Mouse (Mus musculus) right cerebral cortex, postnatal 4 days (tissue): ENCODE results near the gene Map3k20.
A peak's percentile ranks its signal among the peaks of the same experiment; 100 is the strongest.

Experiments
- DNase-seq: peaks from one replicate; pipeline ENCODE4 v3.0.0-alpha.2; 2022

Gene Map3k20

DNA sequence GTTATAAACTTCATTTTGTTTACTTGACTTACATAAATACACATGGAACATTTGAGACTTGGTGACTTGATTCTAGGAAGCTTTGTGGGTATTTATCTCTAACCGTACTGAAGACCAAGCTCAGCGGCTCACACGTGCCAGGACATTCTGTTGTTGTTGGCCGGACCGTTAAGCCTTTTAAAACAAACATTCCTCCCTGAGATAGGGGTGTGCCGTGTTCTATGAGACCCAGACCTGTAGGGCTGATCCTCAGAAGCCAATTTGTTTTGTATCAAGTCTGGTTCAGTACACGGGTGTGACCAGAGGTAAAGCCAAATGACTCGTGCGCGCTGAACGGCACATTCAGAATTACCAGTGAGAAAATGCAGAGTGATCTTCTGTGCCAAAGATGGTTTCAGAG lies 97.9 kb downstream of the Map3k20 start:
- no peak for DNase-seq

DNA sequence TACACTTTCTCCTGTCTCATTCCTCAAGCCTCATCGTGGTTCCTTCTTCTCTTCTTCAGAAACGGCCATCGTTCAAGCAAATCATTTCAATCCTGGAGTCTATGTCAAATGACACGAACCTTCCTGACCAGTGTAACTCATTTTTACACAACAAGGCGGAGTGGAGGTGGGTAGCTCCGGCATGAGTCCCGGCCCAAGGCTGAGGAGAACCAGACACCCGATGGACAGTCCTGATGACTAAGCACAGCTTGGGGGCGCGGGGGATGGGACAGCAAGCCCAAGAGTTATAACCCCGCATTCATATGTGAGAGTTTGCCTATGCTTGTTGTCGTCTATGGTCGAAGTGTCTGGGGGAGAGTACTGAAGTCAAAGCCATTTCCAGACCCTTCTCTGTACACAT lies 104.0 kb downstream of the Map3k20 start:
- no peak for DNase-seq

DNA sequence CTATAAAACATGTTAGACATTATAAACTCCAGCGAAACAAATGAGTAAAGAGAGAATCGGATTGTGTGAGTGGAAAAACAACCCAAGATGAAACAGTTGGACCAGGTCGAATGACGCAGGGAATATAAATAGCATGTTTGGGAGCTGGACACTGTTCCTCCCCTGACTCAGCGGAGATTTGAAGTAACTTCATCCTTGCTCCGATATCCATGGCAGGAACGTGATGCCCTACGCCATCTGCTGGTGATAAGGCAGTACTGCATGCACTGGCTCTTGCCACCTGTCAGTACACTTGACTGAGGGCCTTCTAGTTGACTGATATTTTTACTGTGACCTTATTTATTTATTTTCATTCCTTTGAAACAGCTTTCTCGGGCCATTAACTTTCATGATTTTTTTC lies 104.5 kb downstream of the Map3k20 start:
- DNase-seq, result peak; percentile 73

DNA sequence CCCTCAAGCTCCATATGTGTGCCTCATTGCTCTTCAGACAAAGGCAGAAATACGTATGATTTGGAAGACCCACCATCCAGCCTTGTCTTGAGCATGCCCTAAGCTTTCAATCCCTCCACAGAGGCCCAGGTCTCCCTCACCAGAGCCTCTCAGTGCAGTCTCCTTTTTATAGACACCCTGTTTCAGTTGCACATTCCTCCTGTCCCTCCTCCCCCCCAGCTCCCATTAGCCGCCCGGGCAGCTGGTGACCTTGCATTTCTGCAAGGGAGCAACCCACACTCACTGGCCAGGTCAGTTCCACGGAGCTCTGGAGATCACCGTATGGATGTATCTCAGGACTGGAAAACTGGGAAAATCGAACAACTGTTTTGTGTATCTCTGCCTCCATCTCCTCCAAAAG lies 105.0 kb downstream of the Map3k20 start:
- no peak for DNase-seq

DNA sequence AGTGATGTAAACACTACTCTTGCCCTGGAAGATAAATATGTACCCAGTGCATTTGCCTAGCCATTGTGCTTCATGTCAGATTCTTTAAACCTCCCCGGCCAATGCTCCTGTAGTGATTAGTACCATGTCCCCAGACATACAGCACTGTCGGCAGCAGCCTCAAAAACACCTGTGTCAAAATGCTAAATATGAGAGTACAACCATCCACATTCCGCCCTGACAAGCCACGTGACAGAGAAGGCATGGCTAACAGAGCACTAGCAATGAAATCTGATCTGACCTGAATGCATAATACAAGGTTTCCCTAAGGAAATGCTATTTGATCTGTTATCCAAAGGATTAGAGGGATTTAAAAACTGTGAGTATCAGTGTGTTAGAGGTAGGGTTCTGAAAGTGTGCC lies 105.6 kb downstream of the Map3k20 start:
- DNase-seq, result no peak

DNA sequence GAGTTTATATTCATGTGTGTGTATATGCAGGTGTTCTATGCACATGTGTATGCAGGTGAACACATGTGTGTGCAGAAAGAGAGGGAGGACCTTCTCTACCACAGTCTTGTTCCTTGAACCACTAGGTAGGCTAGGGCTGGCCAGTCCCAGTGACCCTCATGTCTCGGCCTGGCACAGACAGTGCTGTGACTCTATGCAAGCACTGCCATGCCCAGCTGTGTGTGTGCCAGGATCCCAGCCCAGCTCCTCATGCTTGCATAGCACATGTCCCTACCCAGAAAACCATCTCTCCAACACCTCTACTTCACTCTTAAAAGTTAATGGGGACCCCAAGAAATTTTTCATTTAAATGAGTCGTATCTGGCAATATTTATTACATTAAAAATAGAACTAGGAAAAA lies 106.3 kb downstream of the Map3k20 start:
- no peak for DNase-seq

DNA sequence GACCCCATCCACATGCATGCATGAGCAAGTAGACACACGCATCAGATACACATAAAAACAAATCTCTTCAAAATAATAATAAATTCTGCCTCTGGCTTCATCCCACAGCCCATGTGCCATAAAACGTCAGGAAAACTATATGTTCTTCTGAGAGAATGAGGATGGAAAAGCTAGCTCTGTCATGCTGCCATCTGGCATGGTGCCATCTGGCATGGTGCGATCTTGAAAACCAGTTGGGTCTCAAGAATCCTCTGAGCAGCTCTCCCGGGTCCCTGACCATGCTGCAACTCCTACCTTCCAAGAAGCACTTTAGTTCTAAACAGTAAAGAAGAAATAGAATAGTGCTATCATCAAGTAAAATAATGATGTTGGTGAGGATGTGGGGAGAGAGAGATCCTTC lies 106.9 kb downstream of the Map3k20 start:
- peak; percentile 33 for DNase-seq

DNA sequence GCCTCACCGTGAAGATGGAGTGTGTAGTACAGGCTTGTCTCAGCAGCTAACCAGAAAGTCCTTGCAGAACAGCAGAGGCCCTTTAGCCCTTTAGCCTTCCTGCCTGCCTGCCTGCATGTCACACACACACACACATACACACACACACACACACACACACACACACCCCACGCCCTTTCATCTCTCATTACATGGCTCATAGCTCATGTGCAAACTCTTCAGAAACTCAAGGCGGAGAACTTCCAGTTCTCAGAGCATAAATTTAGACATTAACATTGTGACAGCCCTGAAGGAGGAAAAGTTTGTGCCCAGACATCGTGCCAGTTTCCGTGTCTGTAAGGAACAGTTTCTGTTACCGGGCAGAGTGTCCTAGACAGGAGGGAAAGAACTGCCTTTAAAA lies 111.5 kb downstream of the Map3k20 start:
- no peak for DNase-seq

DNA sequence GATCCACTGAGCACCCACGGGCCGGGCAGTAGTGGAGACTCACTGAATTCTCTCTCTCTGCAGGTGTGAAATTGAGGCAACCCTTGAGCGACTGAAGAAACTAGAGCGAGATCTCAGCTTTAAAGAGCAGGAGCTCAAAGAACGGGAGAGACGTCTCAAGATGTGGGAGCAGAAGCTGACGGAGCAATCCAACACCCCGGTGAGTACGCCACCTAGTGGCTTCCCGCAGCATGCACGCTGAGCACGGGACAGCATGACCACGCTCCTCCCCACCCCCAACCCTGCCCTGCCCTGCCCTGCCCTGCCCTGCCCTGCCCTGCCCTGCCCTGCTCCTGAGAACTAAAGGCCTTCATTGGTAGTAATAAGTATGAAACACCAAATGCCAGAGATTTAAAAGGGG lies 112.8 kb downstream of the Map3k20 start:
- peak; percentile 36 for DNase-seq

DNA sequence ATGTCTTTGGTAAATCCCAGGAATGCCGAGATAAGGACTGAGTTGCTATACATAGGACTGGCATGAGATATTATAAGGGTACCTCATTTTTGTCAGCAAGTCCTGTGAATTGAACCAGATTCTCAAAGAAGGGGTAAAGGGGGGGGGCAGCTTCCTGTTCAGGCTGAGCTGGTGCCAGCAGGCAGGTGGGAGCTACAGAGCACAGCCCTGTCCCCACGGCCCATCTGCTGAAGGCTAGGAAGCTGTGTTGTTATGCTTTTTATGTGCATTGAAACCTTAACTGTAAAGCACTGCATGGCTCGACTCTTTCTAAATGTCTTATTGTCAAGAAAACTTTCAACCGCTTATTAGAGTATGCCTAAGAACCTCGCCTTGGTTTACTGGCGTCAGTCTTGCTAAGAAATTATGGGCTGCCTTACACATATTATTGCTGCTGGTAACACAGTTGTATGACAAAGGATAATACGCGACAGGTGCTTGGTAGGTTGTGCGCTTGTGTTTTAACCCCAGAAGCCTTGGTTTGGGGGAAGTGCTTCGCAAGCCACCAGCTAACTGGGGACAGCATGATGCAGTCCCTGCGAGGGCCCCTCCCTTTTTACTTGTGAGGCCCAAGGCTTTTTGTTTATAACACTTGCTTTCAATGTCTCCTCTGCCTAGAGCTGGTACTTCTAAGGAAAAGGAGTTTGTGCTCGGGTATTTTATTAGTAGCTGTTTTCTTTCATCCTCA lies 114.2 kb downstream of the Map3k20 start:
- DNase-seq, result no peak

DNA sequence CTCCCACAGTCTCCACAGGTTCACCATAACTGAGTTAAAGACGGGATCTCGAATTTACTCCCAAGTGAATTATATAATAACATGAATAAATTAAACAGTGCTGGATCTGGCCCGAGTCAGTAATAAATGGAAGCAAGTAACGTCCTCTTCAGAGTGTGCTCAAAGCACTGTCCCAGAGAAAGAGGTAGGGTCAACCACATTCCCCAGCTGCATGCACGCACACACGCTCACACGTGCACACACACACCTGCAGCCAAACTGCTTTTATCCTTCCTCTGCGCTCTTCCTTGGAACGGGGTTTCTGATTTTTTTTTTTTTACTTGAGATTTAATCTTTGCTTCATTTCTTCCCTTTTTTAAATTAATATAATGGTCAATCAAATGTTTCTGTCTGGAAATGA lies 115.9 kb downstream of the Map3k20 start:
- no peak for DNase-seq

DNA sequence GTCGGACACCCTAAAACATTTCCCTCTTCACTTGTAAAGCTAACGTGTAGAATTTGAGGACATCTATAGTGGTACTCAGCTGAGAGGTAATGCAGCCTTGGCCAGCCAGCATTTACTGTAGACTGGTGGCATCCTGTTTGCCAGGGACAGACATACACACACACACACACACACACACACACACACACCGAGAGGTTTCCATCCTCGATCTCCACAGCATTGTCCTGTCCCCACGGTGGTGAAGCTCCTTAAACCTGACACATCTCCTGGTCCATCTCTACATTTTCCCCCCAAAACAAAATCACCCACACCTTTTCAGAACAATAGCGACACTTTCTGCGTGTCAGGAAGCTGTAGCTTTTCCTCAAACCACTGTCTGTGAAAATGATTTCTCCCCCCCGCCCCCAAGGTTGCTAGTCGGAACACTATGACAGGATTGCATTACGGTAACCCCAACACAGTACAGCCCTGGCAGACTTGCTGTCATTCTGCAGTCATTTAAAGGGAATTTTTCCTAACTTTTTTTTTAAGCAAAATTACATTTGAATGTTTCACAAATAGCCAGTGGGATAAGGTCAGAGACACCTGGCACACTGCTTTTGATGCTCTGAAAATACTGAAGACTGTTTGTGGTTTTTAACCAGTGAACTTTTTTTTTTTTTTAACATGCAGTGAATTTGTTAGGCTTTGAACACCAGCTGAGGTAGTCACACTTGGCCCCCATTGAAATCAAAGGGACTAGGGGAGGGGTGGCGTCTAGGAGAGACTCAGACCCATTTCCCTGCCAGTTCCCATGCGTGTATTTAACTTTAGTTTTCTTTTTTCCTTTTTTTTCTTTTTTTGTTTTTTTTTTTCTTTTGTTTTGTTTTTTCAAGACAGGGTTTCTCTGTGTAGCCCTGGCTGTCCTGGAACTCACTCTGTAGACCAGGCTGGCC lies 120.5 kb downstream of the Map3k20 start:
- no peak for DNase-seq

DNA sequence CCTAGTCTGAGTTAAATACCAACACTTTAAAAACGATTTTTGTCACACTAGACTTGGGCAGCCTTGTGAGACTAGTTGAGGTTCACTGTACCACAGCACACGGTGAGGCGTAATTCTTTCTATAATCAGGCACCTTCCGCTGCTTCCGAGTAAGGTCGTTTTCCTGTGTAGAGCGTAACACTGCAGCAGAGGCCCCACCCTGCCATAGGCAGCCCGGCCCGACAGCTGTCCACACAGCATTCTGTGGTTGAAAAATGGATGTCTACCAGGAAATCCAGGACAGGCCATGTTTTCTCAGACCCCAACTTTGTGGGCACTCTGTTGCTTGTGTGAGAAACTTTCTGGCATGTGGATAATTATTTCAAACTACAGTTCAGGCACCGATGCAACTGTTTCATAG lies 121.3 kb downstream of the Map3k20 start:
- DNase-seq, result no peak

DNA sequence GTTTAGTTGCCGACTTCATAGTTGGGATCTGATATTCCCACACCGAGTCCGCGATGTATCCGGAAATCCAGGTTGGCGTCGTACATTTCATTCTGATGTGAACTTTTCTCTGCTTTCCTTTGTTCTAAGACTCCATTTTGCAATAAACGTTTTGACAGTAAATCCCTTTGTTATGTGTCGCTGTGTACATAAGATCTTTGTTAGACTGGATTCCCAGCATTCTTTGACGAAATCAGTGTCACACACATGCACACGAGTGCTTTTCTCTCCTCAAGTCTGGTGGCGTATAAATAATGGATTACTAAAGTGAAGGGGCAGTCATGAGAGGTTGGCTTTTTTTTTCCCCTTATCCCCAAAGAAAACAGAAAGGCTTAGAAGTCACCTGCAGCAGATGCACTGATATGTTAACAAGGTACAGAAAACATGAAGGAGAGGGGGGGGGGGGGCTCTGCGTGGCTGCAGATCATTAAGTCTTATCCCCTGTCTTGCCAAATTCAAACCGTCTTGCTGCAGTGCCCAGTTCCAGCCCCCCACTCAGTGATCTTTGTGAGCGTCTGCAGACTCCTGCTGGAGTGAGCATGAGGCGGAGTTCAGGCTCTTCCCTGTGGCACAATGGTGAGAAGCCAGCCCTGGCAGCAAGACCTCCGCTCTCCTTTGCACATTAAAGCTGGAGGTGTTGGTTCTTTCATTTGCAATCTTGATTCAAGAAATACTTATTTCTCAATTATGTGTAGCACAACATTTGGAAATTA lies 122.1 kb downstream of the Map3k20 start:
- DNase-seq, result no peak

DNA sequence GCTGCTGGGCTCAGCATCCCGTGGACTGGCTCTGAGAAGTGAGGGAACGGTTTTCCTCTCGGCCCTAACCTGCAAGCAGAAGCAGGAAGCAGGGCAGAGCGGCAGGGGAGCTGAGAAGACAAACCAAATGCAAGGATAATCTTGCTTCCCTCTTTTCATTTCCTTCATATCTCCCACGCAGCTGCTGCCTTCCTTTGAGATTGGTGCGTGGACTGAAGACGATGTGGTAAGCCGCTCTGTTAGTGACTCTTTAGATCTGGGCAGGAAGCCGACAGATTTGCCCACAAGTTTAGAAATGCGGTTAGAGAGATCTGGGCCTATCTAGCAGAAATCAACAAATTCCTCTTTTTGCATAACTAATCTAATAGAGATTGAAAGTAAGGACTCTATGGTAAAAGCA lies 124.5 kb downstream of the Map3k20 start:
- DNase-seq, result no peak

DNA sequence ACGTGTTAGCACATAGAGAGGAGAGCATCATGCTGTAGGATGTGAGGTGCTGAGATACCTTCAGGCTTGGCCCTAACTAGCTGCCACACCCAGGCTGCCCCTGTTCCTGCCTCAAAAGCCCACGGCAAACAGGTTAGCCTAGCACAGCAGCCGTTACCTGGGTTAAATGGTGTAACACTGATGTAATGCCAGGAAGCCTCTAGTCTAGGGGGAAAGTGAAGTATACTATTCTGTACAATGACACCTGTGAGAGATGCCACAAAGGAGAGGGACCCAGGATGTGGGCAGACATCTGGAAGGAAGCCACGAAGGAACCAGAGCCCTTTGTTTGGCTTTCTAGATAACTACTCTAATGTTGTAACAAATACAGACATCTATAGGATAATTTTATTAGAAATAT lies 126.8 kb downstream of the Map3k20 start:
- no peak for DNase-seq

DNA sequence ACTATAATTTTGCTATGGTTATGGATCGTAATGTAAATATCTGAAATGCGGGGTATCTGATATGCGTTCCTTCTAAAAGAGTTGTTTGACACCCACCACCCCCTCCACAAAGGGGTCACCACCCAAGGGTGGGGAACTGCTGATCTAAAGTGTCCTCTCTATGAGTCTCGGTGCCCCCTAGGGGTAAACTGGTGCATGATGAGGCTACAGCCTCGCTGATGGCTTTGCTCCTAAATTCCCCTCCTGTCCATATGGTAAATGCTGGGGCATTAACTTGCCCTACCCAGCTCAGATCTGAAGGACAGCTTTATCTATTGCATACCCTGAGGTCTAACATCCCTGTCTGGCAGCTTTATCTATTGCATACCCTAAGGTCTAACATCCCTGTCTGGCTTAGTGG lies 130.0 kb downstream of the Map3k20 start:
- no peak for DNase-seq

DNA sequence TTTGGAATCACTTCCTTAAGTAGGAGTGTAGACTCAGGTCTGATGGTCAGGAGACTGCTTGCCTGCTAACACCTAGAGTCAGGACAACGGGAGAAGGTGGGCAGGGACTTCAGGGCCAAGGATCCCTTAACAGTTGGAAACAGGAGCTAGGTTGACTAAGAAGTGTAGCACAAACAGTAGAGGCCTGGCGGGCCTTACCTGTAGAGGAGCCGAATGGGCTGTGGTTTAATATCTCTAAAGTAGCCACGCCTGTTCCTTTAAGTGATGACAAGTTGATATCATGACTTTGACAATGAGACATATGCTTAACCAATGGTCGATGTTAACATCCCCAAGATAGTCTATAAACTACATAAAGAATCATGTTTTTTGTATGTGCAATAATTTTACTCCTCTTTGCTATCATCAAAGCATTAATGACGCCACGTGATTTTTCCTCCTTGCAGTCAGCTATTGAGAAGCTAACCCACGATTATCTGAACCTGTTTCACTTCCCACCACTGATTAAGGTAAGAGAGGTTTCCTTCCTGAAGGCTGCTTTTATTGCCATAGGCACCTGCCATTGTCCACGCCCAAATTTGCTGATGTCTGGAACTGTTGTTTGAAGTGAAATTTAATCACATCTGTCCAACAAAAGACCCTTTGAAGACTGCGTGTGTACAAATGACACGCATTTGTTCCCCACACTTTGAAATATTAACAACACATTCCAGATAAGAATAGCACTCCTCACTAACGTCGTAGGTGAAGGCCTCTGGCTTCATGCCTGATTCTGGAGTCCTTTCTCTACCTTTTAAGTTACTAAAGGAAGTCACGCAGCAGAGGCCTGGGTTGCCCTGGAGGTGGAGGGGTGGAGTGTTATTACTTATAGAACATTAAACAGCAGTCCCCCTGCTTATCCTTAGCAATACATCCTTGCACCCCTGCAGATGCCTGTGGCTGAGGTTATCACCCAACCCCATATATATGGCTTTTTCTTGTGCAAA lies 131.0 kb downstream of the Map3k20 start:
- DNase-seq, result no peak

DNA sequence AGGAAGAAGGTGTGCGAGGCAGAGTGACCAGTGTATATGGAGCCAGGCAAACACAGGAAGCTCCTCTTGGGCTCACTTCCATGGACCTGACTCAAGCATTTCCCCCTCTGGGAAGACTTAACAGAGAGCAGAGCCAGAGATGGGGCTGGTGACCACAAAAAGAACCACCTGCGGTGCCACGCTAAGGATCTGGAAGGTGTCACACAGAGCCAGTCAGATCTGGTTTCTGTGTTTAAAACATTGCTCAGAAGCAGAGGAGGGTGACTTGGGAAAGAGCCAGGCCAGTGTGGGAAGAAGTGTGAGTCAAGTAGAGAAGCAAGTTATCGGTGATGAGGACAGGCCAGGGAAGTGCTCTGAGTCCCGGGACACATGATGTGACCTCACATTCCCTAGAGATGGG lies 135.1 kb downstream of the Map3k20 start:
- DNase-seq, result no peak

DNA sequence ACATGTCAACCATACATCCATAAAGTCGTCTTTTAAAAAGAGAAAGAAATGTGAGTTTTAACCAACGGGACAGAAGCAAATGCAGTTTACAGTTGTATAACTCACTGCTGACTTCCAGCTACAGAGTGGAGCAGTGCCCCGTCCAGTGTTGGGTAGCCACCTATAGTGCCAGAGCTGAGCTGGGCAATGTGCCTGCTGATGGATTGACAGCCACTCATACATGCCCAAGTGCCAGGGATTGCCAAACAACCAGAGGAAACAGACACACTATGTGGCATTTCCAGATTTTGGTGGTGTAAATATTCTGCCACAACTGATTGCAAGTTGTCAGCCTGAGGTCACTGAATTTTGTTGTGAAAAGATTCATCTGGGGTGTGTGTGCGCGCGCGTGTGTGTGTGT lies 139.2 kb downstream of the Map3k20 start:
- DNase-seq, result no peak

DNA sequence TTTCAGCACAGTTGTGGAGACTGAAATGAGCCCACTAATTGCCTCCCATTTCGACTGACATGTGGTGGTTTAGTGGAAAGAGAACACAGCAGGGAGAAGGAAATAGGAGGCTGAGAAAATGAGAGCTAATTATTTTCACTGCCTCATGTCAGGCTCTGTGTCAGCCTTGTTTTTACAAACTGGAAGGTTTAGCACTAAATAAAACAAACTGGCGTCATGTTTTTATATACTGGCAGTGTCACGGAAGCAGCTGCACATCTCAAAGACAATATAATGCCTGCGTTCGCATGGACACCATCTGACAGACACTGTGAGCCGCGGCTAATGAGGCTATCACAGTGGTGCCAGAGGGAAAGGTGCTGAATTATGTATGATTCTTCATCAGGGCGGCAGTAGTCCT lies 141.3 kb downstream of the Map3k20 start:
- peak; percentile 13 for DNase-seq

DNA sequence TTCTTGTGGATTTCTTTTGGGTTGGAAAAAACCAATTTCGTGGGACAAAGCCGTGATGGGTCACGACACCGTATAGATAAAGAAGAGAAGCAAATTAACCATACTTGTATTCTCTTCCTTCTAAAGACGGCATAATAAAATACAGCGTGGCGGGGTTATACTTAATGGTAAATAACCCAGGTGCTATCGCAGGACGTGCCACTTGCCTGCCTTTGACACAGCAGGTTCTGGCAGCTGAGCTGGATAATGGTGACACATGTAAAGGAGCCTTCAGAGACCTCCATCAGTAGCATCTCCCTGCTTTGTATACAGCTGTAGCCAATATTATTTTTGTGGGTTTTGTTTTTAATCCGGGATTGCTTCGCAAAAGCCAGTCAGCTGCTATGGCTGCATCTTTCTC lies 141.9 kb downstream of the Map3k20 start:
- DNase-seq, result no peak
